In genomic region chr10:79997034-79997760, GRCm38 (mm10) we compare ENCODE assay signal across 8 mouse cellular contexts. TPM values are rescaled to one million over a fixed set of nuclear protein-coding genes. Genes with fewer than 3 reads are reported as not detected.
DNase-seq lines count a peak whose midpoint lies in the region; ATAC-seq lines count a peak whose summit lies in the region.

No protein-coding gene starts in this region.

- peak; percentile 82 for ATAC-seq in forebrain, embryonic 11.5 days (replicated peaks; ENCODE audit: low FRiP score)

- peak overlapping the region; percentile 49 for H3K9ac ChIP-seq in forebrain, embryonic 11.5 days (ENCODE audit: low read length)

- peaks cover 5% of the 10 kb centered on the region for H3K27me3 ChIP-seq in forebrain, embryonic 11.5 days (ENCODE audit: control insufficient read depth, insufficient read depth, low read length)

- peaks cover 7% of the 10 kb centered on the region; the same call in 1 of the 2 replicates for H3K4me1 ChIP-seq in forebrain, embryonic 11.5 days (replicated peaks; ENCODE audit: control insufficient read depth, insufficient read depth, low read length)

- peak overlapping the region; percentile 42 for H3K4me3 ChIP-seq in forebrain, embryonic 11.5 days (ENCODE audit: low read depth, low read length)

- under 1% methylated on average over 35 of the region's 35 CpGs for WGBS in forebrain, embryonic 11.5 days

- H3K27ac ChIP-seq in forebrain, embryonic 11.5 days (ENCODE audit: low read depth, low read length): peak overlapping the region; percentile 5; the same call in 1 of the 2 replicates

- H3K9me3 ChIP-seq in forebrain, embryonic 11.5 days (ENCODE audit: control insufficient read depth, low read length): no peaks in the 10 kb centered on the region

- DNase-seq in MN1 (ENCODE audit: low spot score): peak; percentile 93
- DNase-seq in c-Kit-positive CD71-positive TER-119-positive erythroid progenitor cells, embryonic 14.5 days (ENCODE audit: low spot score): peak; percentile 85
- peak; percentile 91 for DNase-seq in forebrain, embryonic 11.5 days (ENCODE audit: low spot score)
- peak; percentile 60 for DNase-seq in heart, postnatal 25 days (ENCODE audit: low spot score)
- DNase-seq in layer of hippocampus, postnatal 14 days (ENCODE audit: low spot score in 2 of 2): peak; percentile 60 to 81
- peak; percentile 79 to 81 for DNase-seq in lung, postnatal 4 days
- peak; percentile 73 for DNase-seq in right cerebral cortex, postnatal 14 days
- DNase-seq in natural killer cell, adult 2 months (ENCODE audit: low spot score in 2 of 2): no peak

- intact Hi-C loops in heart, postnatal 25 days (cut with DNase I): loop anchor here (5.0 kb wide), 1 partner anchor 35 kb away; no protein-coding TSS in a partner anchor

- peak overlapping the region; percentile 67 for H3K4me2 ChIP-seq in forebrain, embryonic 11.5 days (ENCODE audit: low read depth, low read length, severe bottlenecking)

- no peaks in the 10 kb centered on the region for H3K36me3 ChIP-seq in forebrain, embryonic 11.5 days (ENCODE audit: control insufficient read depth, insufficient read depth, low read length)

RNA-seq across cellular contexts. Expression of gene Abca7, which starts 0.9 kb away (rescaled TPM):
- polyA plus RNA-seq in forebrain, embryonic 11.5 days (2014; fragmentation: Nextera tagmentation; extraction: Ambion mirVana): 3.4 and 3.9 TPM in 2 replicates
- 1 to 10 TPM; 6.5 to 6.7 TPM for total RNA-seq in heart, postnatal 25 days (2021)
- total RNA-seq in layer of hippocampus, postnatal 14 days (2021): 10 to 100 TPM in 1 of 2 experiments, 1 to 10 TPM in 1; 9.8 to 10.5 TPM

RNA-seq across cellular contexts. Expression of gene Cnn2, which starts 8.8 kb away (rescaled TPM):
- polyA plus RNA-seq in forebrain, embryonic 11.5 days (2014; fragmentation: Nextera tagmentation; extraction: Ambion mirVana): 160 and 182 TPM in 2 replicates
- 10 to 100 TPM; 35.9 to 36.6 TPM for total RNA-seq in heart, postnatal 25 days (2021)
- 1 to 10 TPM; 7.5 to 9.3 TPM for total RNA-seq in layer of hippocampus, postnatal 14 days (2021)

RNA-seq across cellular contexts. Expression of gene Tmem259, which starts 13.1 kb away (rescaled TPM):
- polyA plus RNA-seq in forebrain, embryonic 11.5 days (2014; fragmentation: Nextera tagmentation; extraction: Ambion mirVana): 17.8 and 18.6 TPM in 2 replicates
- 100 to 1,000 TPM; 110 to 115 TPM for total RNA-seq in heart, postnatal 25 days (2021)
- total RNA-seq in layer of hippocampus, postnatal 14 days (2021): 100 to 1,000 TPM; 135 to 144 TPM

RNA-seq across cellular contexts. Expression of gene Arhgap45, which starts 19.3 kb away (rescaled TPM):
- 4.6 and 4.9 TPM in 2 replicates for polyA plus RNA-seq in forebrain, embryonic 11.5 days (2014; fragmentation: Nextera tagmentation; extraction: Ambion mirVana)
- total RNA-seq in heart, postnatal 25 days (2021): 1 to 10 TPM; 4.7 to 4.9 TPM
- 1 to 10 TPM; 3.8 to 3.9 TPM for total RNA-seq in layer of hippocampus, postnatal 14 days (2021)

RNA-seq across cellular contexts. Expression of gene Grin3b, which starts 26.7 kb away (rescaled TPM):
- 0.29 and 0.33 TPM in 2 replicates for polyA plus RNA-seq in forebrain, embryonic 11.5 days (2014; fragmentation: Nextera tagmentation; extraction: Ambion mirVana)
- under 1 TPM; 0.14 to 0.21 TPM for total RNA-seq in heart, postnatal 25 days (2021)
- total RNA-seq in layer of hippocampus, postnatal 14 days (2021): under 1 TPM; 0.12 to 0.21 TPM

Comparison
In these comparisons a context has a peak if more than half of its experiments do, and no peak if none do; other contexts are left out.
1. DNase-seq: peak in MN1 (single experiment), c-Kit-positive CD71-positive TER-119-positive erythroid progenitor cells, embryonic 14.5 days (single experiment), forebrain, embryonic 11.5 days (single experiment), heart, postnatal 25 days (single experiment), layer of hippocampus, postnatal 14 days (2 of 2), lung, postnatal 4 days (2 of 2) and right cerebral cortex, postnatal 14 days (single experiment); none in natural killer cell, adult 2 months (0 of 2).